Mouse (Mus musculus) liver, embryonic 14.5 days (tissue): ENCODE results near the gene 4933434E20Rik.

Source experiments
- CTCF ChIP-seq: IDR thresholded peaks from 2 replicates; pipeline ENCODE4 v1.5.1; 2016; ENCODE audit warnings: antibody characterized with exemption, low read depth, control low read depth
- EP300 ChIP-seq: IDR thresholded peaks from 2 replicates; pipeline ENCODE4 v1.6.1; 2016; ENCODE audit warnings: antibody characterized with exemption, low read depth

DNA sequence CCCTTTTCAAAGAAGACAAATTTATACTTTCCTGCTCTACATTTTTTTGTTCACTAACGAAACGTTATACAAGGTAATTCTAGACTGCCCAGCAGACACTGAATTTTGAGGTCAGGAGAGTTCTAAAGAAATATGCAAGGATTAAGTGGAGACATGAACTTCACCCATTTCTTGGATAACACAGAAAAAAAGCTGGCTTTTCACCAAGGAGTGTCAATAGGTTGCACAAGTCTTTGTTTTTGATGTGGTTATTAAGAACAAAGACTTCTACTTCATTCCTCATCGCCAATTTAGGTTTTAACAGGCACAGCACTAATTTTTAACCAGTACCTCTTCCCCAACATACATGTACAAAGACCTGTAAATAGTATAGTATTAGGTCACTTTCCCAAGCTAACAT is 1.7 kb upstream of the 4933434E20Rik start:
- no peak for TF ChIP-seq CTCF
- no peak for TF ChIP-seq EP300
